Mouse (Mus musculus) neural tube, embryonic 11.5 days (tissue): ENCODE measurements around the gene Vps13c. TPM values are rescaled to one million over a fixed set of nuclear protein-coding genes. Genes with fewer than 3 reads are reported as not detected.
A peak's percentile ranks its signal among the peaks of the same experiment; 100 is the strongest.

Experiments
- ATAC-seq: fragments of 200-750 bp; cut with Nextera tagmentation; 2 replicates; pipeline ENCODE4 v1.8.0; 2017; ENCODE audit warnings: moderate number of reproducible peaks, mild to moderate bottlenecking, moderate TSS enrichment, moderate library complexity; ENCODE audit not compliant: insufficient read depth, low FRiP score, low TSS enrichment
- DNase-seq: peaks from one replicate; pipeline ENCODE4 v3.0.0-alpha.2; 2015; ENCODE audit warnings: low spot score
- H3K27ac ChIP-seq: fragments of 300-500 bp; sonication (generic); 2 replicates; pipeline ENCODE4 v1.5.1; 2014; ENCODE audit warnings: low read depth, mild to moderate bottlenecking, low read length
- H3K27me3 ChIP-seq: fragments of 300-500 bp; sonication (generic); 2 replicates; pipeline ENCODE4 v1.6.1; 2014; ENCODE audit warnings: mild to moderate bottlenecking, low read length, mixed read lengths; ENCODE audit not compliant: control insufficient read depth, insufficient read depth
- H3K36me3 ChIP-seq: fragments of 300-500 bp; sonication (generic); 2 replicates; pipeline ENCODE4 v1.6.1; 2014; ENCODE audit warnings: mild to moderate bottlenecking, low read length, moderate library complexity, mixed read lengths; ENCODE audit not compliant: control insufficient read depth, insufficient read depth
- H3K4me1 ChIP-seq: fragments of 300-500 bp; sonication (generic); 2 replicates; pipeline ENCODE4 v1.6.1; 2014; ENCODE audit warnings: low read length, mixed read lengths; ENCODE audit not compliant: control insufficient read depth, insufficient read depth
- H3K4me2 ChIP-seq: fragments of 300-500 bp; sonication (generic); 2 replicates; pipeline ENCODE4 v1.6.1; 2014; ENCODE audit warnings: low read depth, mild to moderate bottlenecking, moderate library complexity
- H3K4me3 ChIP-seq: fragments of 300-500 bp; sonication (generic); 2 replicates; pipeline ENCODE4 v1.5.1; 2014; ENCODE audit warnings: low read depth, low read length
- H3K9ac ChIP-seq: fragments of 300-500 bp; sonication (generic); 2 replicates; pipeline ENCODE4 v1.6.1; 2014; ENCODE audit warnings: mild to moderate bottlenecking, low read length
- H3K9me3 ChIP-seq: fragments of 300-500 bp; sonication (generic); 2 replicates; pipeline ENCODE4 v1.6.1; 2016; ENCODE audit warnings: low read length; ENCODE audit not compliant: control insufficient read depth
- WGBS: fragments of 180-500 bp; shearing (Covaris S2); extraction: QIAGEN DNeasy Blood & Tissue Kit; methylation state at CpG from one replicate; pipeline ENCODE4 v1.1.7; 2014; 5-methylcytosine and 5-hydroxymethylcytosine counted together
- polyA plus RNA-seq: library from polyadenylated mRNA; unstranded; fragments of >200 nt; fragmentation: Nextera tagmentation; extraction: Ambion mirVana; gene quantifications from 2 replicates; pipeline ENCODE4 v1.2.1, GENCODE M21; 2014

Gene Vps13c
- polyA plus RNA-seq: 6.9 and 7.8 TPM in 2 replicates

- peak within 1 kb of the TSS; percentile 64 for H3K4me3 ChIP-seq
- no peaks in the 10 kb centered on the region for H3K27me3 ChIP-seq
- no peaks in the 10 kb centered on the region for H3K9me3 ChIP-seq
- peak within 1 kb of the TSS; percentile 56 for H3K27ac ChIP-seq
- H3K9ac ChIP-seq: peak within 1 kb of the TSS; percentile 81
- peak; percentile 97 for ATAC-seq
- H3K4me1 ChIP-seq: peaks cover 4% of the 10 kb centered on the region; the same call in 1 of the 2 replicates
- H3K4me2 ChIP-seq: peak within 1 kb of the TSS; percentile 75
- WGBS: under 1% methylated on average over 45 of the region's 53 CpGs
- H3K36me3 ChIP-seq: no peaks in the 10 kb centered on the region
- peak; percentile 89 for DNase-seq
Measured at GRCm38 (mm10) chr9:67839981-67840859, at the start of gene Vps13c. Gene Vps13c (plus strand): TSS chr9:67840396.

- no peak for DNase-seq
- H3K4me2 ChIP-seq: no peak overlapping the region
- H3K36me3 ChIP-seq: no peaks in the 10 kb centered on the region
- no peak overlapping the region for H3K4me3 ChIP-seq
- WGBS: 65% methylated on average over 5 of the region's 5 CpGs
- H3K27ac ChIP-seq: no peak overlapping the region
- H3K4me1 ChIP-seq: peaks cover 5% of the 10 kb centered on the region
- H3K27me3 ChIP-seq: no peaks in the 10 kb centered on the region
- no peak for ATAC-seq
- H3K9me3 ChIP-seq: no peaks in the 10 kb centered on the region
- H3K9ac ChIP-seq: no peak overlapping the region
Measured at GRCm38 (mm10) chr9:67792405-67792804, 47.8 kb upstream of the Vps13c start.

DNA sequence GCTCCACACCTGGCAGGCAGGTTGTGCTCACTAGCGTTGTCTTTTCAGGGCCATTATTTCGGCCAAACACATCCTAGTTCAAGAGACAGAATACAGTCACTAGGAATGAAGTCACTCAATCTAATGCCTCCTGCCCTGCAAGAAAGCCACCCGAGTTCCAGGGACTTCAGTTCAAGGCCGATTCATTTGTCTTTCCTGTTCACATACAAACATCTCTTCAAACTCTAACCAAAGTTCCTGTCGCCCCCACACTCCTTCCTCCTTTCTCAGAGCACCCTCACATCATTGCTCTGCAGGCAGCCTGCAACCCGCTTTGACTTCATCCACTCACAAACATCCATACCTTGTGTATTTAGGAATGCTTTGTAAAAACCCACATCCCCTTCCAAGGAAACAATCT lies 46.7 kb upstream of the Vps13c start:
- DNase-seq: no peak
- Histone ChIP-seq H3K4me1 (peaks cover 5% of the 10 kb centered on the region), H3K27me3 (no peaks in the 10 kb centered on the region), H3K4me2 (no peak overlapping the region), H3K27ac (no peak overlapping the region), H3K4me3 (no peak overlapping the region), H3K9ac (no peak overlapping the region), H3K36me3 (no peaks in the 10 kb centered on the region), H3K9me3 (no peaks in the 10 kb centered on the region)
- WGBS: 83% methylated on average over 6 of the region's 6 CpGs
- ATAC-seq: no peak

DNA sequence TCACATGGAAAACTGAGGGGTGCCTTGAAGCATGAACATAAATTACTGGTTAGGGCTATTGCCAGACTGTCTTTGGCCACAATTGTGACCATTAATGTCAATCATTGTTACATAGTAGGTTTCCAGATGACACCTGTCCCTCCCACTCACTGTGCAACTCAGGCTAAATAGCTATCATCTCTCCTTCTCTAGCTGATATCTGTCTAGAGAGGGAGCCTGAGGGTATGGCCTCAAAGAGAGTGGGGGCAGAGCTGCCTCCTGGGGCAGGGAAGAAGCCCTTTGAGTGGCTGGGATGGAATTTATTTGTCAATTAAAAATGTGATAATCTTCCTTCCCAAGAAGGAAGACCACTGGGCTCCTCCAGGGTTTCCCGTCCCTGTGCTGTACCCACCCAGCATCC lies 46.0 kb upstream of the Vps13c start:
- H3K4me2 ChIP-seq: no peak overlapping the region
- no peaks in the 10 kb centered on the region for H3K27me3 ChIP-seq
- H3K4me3 ChIP-seq: no peak overlapping the region
- ATAC-seq (no peak), DNase-seq (no peak)
- H3K27ac ChIP-seq: no peak overlapping the region
- peaks cover 8% of the 10 kb centered on the region for H3K4me1 ChIP-seq
- H3K9me3 ChIP-seq: no peaks in the 10 kb centered on the region
- no peaks in the 10 kb centered on the region for H3K36me3 ChIP-seq
- WGBS: 75% methylated on average over 1 of the region's 1 CpGs
- H3K9ac ChIP-seq: no peak overlapping the region

- Histone ChIP-seq H3K4me1 (peaks cover 10% of the 10 kb centered on the region), H3K27ac (0 out of 2 replicates have a peak overlapping the region, but pooled peaks have one; percentile 11), H3K4me3 (no peak overlapping the region), H3K4me2 (no peak overlapping the region), H3K9ac (no peak overlapping the region), H3K27me3 (no peaks in the 10 kb centered on the region), H3K36me3 (no peaks in the 10 kb centered on the region), H3K9me3 (no peaks in the 10 kb centered on the region)
- WGBS: 89% methylated on average over 4 of the region's 4 CpGs
- DNase-seq (no peak), ATAC-seq (no peak)
Measured at GRCm38 (mm10) chr9:67794668-67795067, 45.5 kb upstream of the Vps13c start.

- Histone ChIP-seq H3K27me3 (no peaks in the 10 kb centered on the region), H3K27ac (0 out of 2 replicates have a peak overlapping the region, but pooled peaks have one; percentile 11), H3K9ac (no peak overlapping the region), H3K4me1 (peaks cover 10% of the 10 kb centered on the region), H3K36me3 (no peaks in the 10 kb centered on the region), H3K4me2 (no peak overlapping the region), H3K4me3 (no peak overlapping the region), H3K9me3 (no peaks in the 10 kb centered on the region)
- ATAC-seq (peak; percentile 76), DNase-seq (peak; percentile 57)
- WGBS: 52% methylated on average over 14 of the region's 14 CpGs
Measured at GRCm38 (mm10) chr9:67795205-67795675, 45.0 kb upstream of the Vps13c start.

- H3K4me3 ChIP-seq: no peak overlapping the region
- H3K36me3 ChIP-seq: no peaks in the 10 kb centered on the region
- ATAC-seq (no peak), DNase-seq (no peak)
- H3K4me1 ChIP-seq: peaks cover 10% of the 10 kb centered on the region
- H3K4me2 ChIP-seq: no peak overlapping the region
- no peaks in the 10 kb centered on the region for H3K9me3 ChIP-seq
- no peaks in the 10 kb centered on the region for H3K27me3 ChIP-seq
- no peak overlapping the region for H3K27ac ChIP-seq
- WGBS: 53% methylated on average over 14 of the region's 14 CpGs
- no peak overlapping the region for H3K9ac ChIP-seq
Measured at GRCm38 (mm10) chr9:67799078-67799819, 40.9 kb upstream of the Vps13c start.

GRCm38 (mm10) chr9:67802241-67802640 lies 38.0 kb upstream of the Vps13c start:
- Histone ChIP-seq H3K27me3 (no peaks in the 10 kb centered on the region), H3K9me3 (no peaks in the 10 kb centered on the region), H3K4me3 (no peak overlapping the region), H3K4me1 (peaks cover 4% of the 10 kb centered on the region; the same call in 1 of the 2 replicates), H3K36me3 (no peaks in the 10 kb centered on the region), H3K9ac (no peak overlapping the region), H3K4me2 (no peak overlapping the region), H3K27ac (no peak overlapping the region)
- ATAC-seq: no peak
- peak; percentile 51 for DNase-seq
- WGBS: 37% methylated on average over 6 of the region's 6 CpGs
